Mouse (Mus musculus): ENCODE data around the gene Pkn2. TPM values are rescaled to one million over a fixed set of nuclear protein-coding genes. Genes with fewer than 3 reads are reported as not detected.
A peak's percentile ranks its signal among the peaks of the same experiment; 100 is the strongest.

The Pkn2 gene
- total and polyA plus RNA-seq, 2 experiments from 2014 or later = 18.4 to 34.5 TPM

DNA sequence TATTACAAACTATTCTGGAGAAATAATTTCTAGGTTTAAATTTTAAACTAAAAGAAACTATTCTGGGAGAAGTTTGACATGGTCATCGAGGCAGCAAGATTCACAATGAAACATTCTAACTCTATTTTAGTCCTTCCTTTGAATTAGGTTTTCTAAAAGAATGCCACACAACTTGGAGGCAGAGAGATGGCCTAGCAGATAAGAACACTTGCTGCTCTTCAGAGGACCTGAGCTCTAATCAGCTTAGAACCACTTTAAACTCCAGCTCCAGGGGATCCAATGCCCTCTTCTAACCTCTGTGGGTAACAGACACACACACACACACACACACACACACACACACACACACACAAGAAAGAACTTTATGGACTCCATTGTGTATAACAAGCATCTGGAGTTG, 31.5 kb upstream of the Pkn2 start:
- ATAC-seq = no peak
- Histone ChIP-seq H3K9ac (no peak overlapping the region), H3K4me1 (ENCODE audit: insufficient read depth) (no peaks in the 10 kb centered on the region), H3K4me2 (ENCODE audit: low read depth) (no peak overlapping the region), H3K9me3 (ENCODE audit: low read length) (no peaks in the 10 kb centered on the region), H3K36me3 (ENCODE audit: insufficient read depth) (no peaks in the 10 kb centered on the region), H3K4me3 (ENCODE audit: low read depth, low read length) (no peak overlapping the region), H3K27me3 (ENCODE audit: insufficient read depth, low read length) (no peaks in the 10 kb centered on the region), H3K27ac (ENCODE audit: low read depth, low read length) (no peak overlapping the region)
- no peak for TF ChIP-seq CTCF (IDR thresholded peaks at IDR 0.05; ENCODE audit: low read depth)
- no peak for DNase-seq
- WGBS = 74% methylated on average over 1 of the region's 1 CpGs

- no peak overlapping the region for H3K4me2 ChIP-seq (ENCODE audit: low read depth)
- no peak overlapping the region for H3K27ac ChIP-seq (ENCODE audit: low read depth, low read length)
- ATAC-seq (no peak), DNase-seq (no peak)
- no peaks in the 10 kb centered on the region for H3K9me3 ChIP-seq (ENCODE audit: low read length)
- no peak overlapping the region for H3K4me3 ChIP-seq (ENCODE audit: low read depth, low read length)
- no peaks in the 10 kb centered on the region for H3K27me3 ChIP-seq (ENCODE audit: insufficient read depth, low read length)
- H3K4me1 ChIP-seq (ENCODE audit: insufficient read depth) = no peaks in the 10 kb centered on the region
- no peak for TF ChIP-seq CTCF (IDR thresholded peaks at IDR 0.05; ENCODE audit: low read depth)
- H3K9ac ChIP-seq = no peak overlapping the region
- WGBS = 90% methylated on average over 2 of the region's 2 CpGs
- H3K36me3 ChIP-seq (ENCODE audit: insufficient read depth) = no peaks in the 10 kb centered on the region
These were observed 17.9 kb upstream of the Pkn2 start for GRCm38 (mm10) chr3:142899683-142900082.

DNA sequence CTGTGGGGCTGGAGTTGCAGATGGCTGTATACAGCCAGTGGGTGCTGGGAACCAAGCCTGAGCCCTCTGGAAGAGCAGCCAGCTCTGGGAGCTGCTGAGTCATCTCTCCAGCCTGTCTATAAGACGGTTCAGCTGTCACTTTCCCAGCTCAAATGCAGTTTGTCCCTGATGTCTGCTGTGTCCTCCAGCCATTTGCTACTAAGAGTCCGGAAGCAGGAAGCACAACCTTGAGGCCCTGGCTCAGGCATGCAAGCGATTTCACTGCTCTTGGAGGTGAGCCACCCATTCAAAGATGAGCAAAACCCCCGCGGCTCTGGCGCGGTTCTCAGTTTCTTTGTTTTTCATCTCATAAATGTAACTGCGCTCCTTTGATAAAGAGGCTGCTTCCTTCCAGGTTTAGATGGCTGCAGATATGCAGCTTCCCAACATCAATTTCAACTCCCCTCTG, 17.2 kb upstream of the Pkn2 start:
- no peak for TF ChIP-seq CTCF (IDR thresholded peaks at IDR 0.05; ENCODE audit: low read depth)
- Histone ChIP-seq H3K9ac (no peak overlapping the region), H3K9me3 (ENCODE audit: low read length) (no peaks in the 10 kb centered on the region), H3K4me1 (ENCODE audit: insufficient read depth) (no peaks in the 10 kb centered on the region), H3K4me2 (ENCODE audit: low read depth) (no peak overlapping the region), H3K4me3 (ENCODE audit: low read depth, low read length) (no peak overlapping the region), H3K27ac (ENCODE audit: low read depth, low read length) (no peak overlapping the region), H3K36me3 (ENCODE audit: insufficient read depth) (no peaks in the 10 kb centered on the region), H3K27me3 (ENCODE audit: insufficient read depth, low read length) (no peaks in the 10 kb centered on the region)
- no peak for ATAC-seq
- no peak for DNase-seq
- WGBS = 68% methylated on average over 8 of the region's 8 CpGs

- no peak for TF ChIP-seq CTCF (IDR thresholded peaks at IDR 0.05; ENCODE audit: low read depth)
- no peak for ATAC-seq
- no peaks in the 10 kb centered on the region for H3K9me3 ChIP-seq (ENCODE audit: low read length)
- no peak overlapping the region for H3K27ac ChIP-seq (ENCODE audit: low read depth, low read length)
- no peak overlapping the region for H3K9ac ChIP-seq
- no peaks in the 10 kb centered on the region for H3K36me3 ChIP-seq (ENCODE audit: insufficient read depth)
- DNase-seq = no peak
- no peaks in the 10 kb centered on the region for H3K27me3 ChIP-seq (ENCODE audit: insufficient read depth, low read length)
- no peak overlapping the region for H3K4me2 ChIP-seq (ENCODE audit: low read depth)
- WGBS = 82% methylated on average over 3 of the region's 3 CpGs
- H3K4me3 ChIP-seq (ENCODE audit: low read depth, low read length) = no peak overlapping the region
- no peaks in the 10 kb centered on the region for H3K4me1 ChIP-seq (ENCODE audit: insufficient read depth)
These were observed 8.6 kb upstream of the Pkn2 start for GRCm38 (mm10) chr3:142890442-142890841.

DNA sequence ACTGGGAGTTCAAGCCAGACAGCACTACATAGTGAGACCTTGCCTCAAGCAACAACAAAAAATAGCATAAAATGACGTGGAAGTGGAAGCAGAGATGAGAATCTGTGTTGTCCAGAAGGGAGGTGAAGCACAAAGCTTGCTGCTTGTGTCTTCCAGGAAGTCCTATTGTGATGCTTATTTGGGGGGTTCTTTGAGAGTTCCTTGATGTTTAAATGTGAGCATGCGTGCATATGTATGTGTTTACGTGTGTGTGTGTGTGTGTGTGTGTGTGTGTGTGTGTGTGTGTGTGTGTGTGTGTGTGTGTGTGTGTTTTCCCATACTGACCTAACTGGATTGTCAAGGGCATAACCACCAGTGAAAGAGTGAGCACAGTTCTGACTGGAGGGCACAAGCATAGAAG, 5.2 kb upstream of the Pkn2 start:
- Histone ChIP-seq H3K36me3 (ENCODE audit: insufficient read depth) (no peaks in the 10 kb centered on the region), H3K4me3 (ENCODE audit: low read depth, low read length) (no peak overlapping the region), H3K4me2 (ENCODE audit: low read depth) (no peak overlapping the region), H3K4me1 (ENCODE audit: insufficient read depth) (peaks cover 5% of the 10 kb centered on the region; the same call in 1 of the 2 replicates), H3K27me3 (ENCODE audit: insufficient read depth, low read length) (no peaks in the 10 kb centered on the region), H3K27ac (ENCODE audit: low read depth, low read length) (no peak overlapping the region), H3K9me3 (ENCODE audit: low read length) (no peaks in the 10 kb centered on the region), H3K9ac (no peak overlapping the region)
- no peak for DNase-seq
- no peak for TF ChIP-seq CTCF (IDR thresholded peaks at IDR 0.05; ENCODE audit: low read depth)
- no peak for ATAC-seq
- WGBS = 82% methylated on average over 3 of the region's 3 CpGs

GRCm38 (mm10) chr3:142884594-142884993, 2.8 kb upstream of the Pkn2 start:
- Histone ChIP-seq H3K9ac (no peak overlapping the region), H3K27ac (ENCODE audit: low read depth, low read length) (no peak overlapping the region), H3K9me3 (ENCODE audit: low read length) (no peaks in the 10 kb centered on the region), H3K4me2 (ENCODE audit: low read depth) (no peak overlapping the region), H3K36me3 (ENCODE audit: insufficient read depth) (no peaks in the 10 kb centered on the region), H3K4me3 (ENCODE audit: low read depth, low read length) (no peak overlapping the region), H3K4me1 (ENCODE audit: insufficient read depth) (peaks cover 5% of the 10 kb centered on the region; the same call in 1 of the 2 replicates), H3K27me3 (ENCODE audit: insufficient read depth, low read length) (no peaks in the 10 kb centered on the region)
- no peak for ATAC-seq
- no peak for TF ChIP-seq CTCF (IDR thresholded peaks at IDR 0.05; ENCODE audit: low read depth)
- no peak for DNase-seq

GRCm38 (mm10) chr3:142881589-142881871, 274 bp downstream of the Pkn2 start:
- no peaks in the 10 kb centered on the region for H3K36me3 ChIP-seq (ENCODE audit: insufficient read depth)
- no peaks in the 10 kb centered on the region for H3K27me3 ChIP-seq (ENCODE audit: insufficient read depth, low read length)
- H3K9me3 ChIP-seq (ENCODE audit: low read length) = no peaks in the 10 kb centered on the region
- no peak for DNase-seq
- H3K27ac ChIP-seq (ENCODE audit: low read depth, low read length) = peak overlapping the region; percentile 92
- peaks cover 5% of the 10 kb centered on the region; the same call in 1 of the 2 replicates for H3K4me1 ChIP-seq (ENCODE audit: insufficient read depth)
- H3K9ac ChIP-seq = peak overlapping the region; percentile 87
- peak overlapping the region; percentile 99 for H3K4me3 ChIP-seq (ENCODE audit: low read depth, low read length)
- no peak for ATAC-seq
- H3K4me2 ChIP-seq (ENCODE audit: low read depth) = peak overlapping the region; percentile 60
- TF ChIP-seq CTCF (IDR thresholded peaks at IDR 0.05; ENCODE audit: low read depth) = no peak
- WGBS = under 1% methylated on average over 36 of the region's 40 CpGs

All from forebrain, postnatal 0 days (tissue).